Comparison of ENCODE assay signal across 8 mouse cellular contexts in the genomic region with DNA sequence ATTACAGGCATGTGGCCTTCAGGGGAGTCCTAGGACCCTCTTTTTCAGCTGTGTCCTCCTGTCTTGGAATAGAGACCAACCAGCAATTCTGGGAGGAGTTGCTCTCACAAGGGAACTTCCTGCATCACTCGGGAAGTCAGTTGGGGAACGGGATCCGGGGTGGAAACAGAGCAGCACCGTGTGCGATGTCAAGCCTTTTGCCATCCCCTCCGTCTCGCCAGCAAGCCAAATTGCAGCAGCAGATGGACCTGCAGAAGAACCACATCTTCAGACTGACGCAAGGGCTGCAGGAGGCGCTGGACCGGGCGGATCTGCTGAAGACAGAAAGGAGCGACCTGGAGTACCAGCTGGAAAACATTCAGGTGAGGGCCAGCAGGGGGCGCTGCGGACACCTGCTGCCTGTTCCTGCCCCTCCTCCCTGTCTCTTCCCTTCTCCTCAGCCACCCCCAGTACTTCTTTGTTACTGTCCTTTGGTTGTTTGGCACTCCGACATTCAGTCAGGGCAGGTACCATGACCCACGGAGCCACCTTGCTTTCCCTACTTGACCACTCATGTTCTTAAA. TPM values are rescaled to one million over a fixed set of nuclear protein-coding genes. Genes with fewer than 3 reads are reported as not detected.
DNase-seq lines count a peak whose midpoint lies in the region; ATAC-seq and TF ChIP-seq lines count a peak whose summit lies in the region.

No protein-coding gene starts in this region.

- H3K4me3 ChIP-seq in bone marrow macrophage, adult 2 months (ENCODE audit: insufficient read depth, low read length): no peak overlapping the region
- H3K4me3 ChIP-seq in intestine, postnatal 0 days (ENCODE audit: low read depth, low read length): no peak overlapping the region
- no peak overlapping the region for H3K4me3 ChIP-seq in midbrain, embryonic 13.5 days (replicated peaks)

- H3K4me2 ChIP-seq in intestine, postnatal 0 days (replicated peaks; ENCODE audit: low read depth): no peak overlapping the region
- H3K4me2 ChIP-seq in midbrain, embryonic 13.5 days (replicated peaks): no peak overlapping the region

- peaks cover 17% of the 10 kb centered on the region for H3K4me1 ChIP-seq in bone marrow macrophage, adult 2 months (ENCODE audit: control insufficient read depth, insufficient read depth, low read length)
- 0 out of 2 replicates have a peak, but pooled peaks cover 6% of the 10 kb centered on the region for H3K4me1 ChIP-seq in intestine, postnatal 0 days (replicated peaks; ENCODE audit: control insufficient read depth, insufficient read depth, low read length)
- 0 out of 2 replicates have a peak, but pooled peaks cover 5% of the 10 kb centered on the region for H3K4me1 ChIP-seq in midbrain, embryonic 13.5 days (replicated peaks)

- H3K27ac ChIP-seq in bone marrow macrophage, adult 2 months (ENCODE audit: insufficient read depth, low read depth, low read length): no peak overlapping the region
- no peak overlapping the region for H3K27ac ChIP-seq in intestine, postnatal 0 days (ENCODE audit: low read depth, low read length)
- peak overlapping the region; percentile 7; the same call in 1 of the 2 replicates for H3K27ac ChIP-seq in midbrain, embryonic 13.5 days

- TF ChIP-seq CTCF in bone marrow macrophage, adult 2 months (IDR thresholded peaks at IDR 0.05; ENCODE audit: low read depth, low read length): peak; percentile 54
- peak; percentile 81 for TF ChIP-seq CTCF in intestine, postnatal 0 days (IDR thresholded peaks at IDR 0.05; ENCODE audit: low read depth)

- 0 out of 2 replicates have a peak, but pooled peaks have one; percentile 22 for ATAC-seq in frontal cortex, adult (ENCODE audit: low TSS enrichment)
- no peak for ATAC-seq in intestine, postnatal 0 days
- ATAC-seq in midbrain, embryonic 13.5 days: no peak

- no peaks in the 10 kb centered on the region for H3K9me3 ChIP-seq in intestine, postnatal 0 days (ENCODE audit: control insufficient read depth)
- H3K9me3 ChIP-seq in midbrain, embryonic 13.5 days: no peaks in the 10 kb centered on the region

- TF ChIP-seq POLR2A in bone marrow macrophage, adult 2 months (IDR thresholded peaks at IDR 0.05; ENCODE audit: borderline replicate concordance, low read depth, low read length): no peak

- no peak for DNase-seq in frontal cortex, postnatal 10 days (ENCODE audit: low spot score in 2 of 2)
- DNase-seq in A20 (ENCODE audit: low read depth, low spot score): peak; percentile 35
- DNase-seq in urinary bladder, postnatal 14 days (ENCODE audit: low spot score): no peak
- no peak for DNase-seq in heart, adult 8-10 months (ENCODE audit: low spot score)

- H3K9ac ChIP-seq in intestine, postnatal 0 days (ENCODE audit: low read depth, low read length): no peak overlapping the region
- H3K9ac ChIP-seq in midbrain, embryonic 13.5 days (replicated peaks): no peak overlapping the region

- H3K27me3 ChIP-seq in intestine, postnatal 0 days (replicated peaks; ENCODE audit: control insufficient read depth, insufficient read depth, low read length): no peaks in the 10 kb centered on the region
- no peaks in the 10 kb centered on the region for H3K27me3 ChIP-seq in midbrain, embryonic 13.5 days

- H3K36me3 ChIP-seq in intestine, postnatal 0 days (ENCODE audit: control insufficient read depth, insufficient read depth): peaks cover 12% of the 10 kb centered on the region; the same call in 1 of the 2 replicates
- peaks cover 26% of the 10 kb centered on the region; the same call in 1 of the 2 replicates for H3K36me3 ChIP-seq in midbrain, embryonic 13.5 days

- WGBS in intestine, postnatal 0 days: 66% methylated on average over 16 of the region's 16 CpGs
- WGBS in midbrain, embryonic 13.5 days: 58% methylated on average over 16 of the region's 16 CpGs

RNA-seq across cellular contexts. Expression of gene Prkab1, which starts 45.1 kb away (rescaled TPM):
- polyA plus RNA-seq in bone marrow macrophage, adult 2 months (2012; ENCODE audit: insufficient read depth, insufficient read length, missing spikeins): 26.7 and 30.9 TPM in 2 replicates
- 77.8 and 80.6 TPM in 2 replicates for polyA plus RNA-seq in intestine, postnatal 0 days (2015; fragmentation: Nextera tagmentation; extraction: Ambion mirVana)
- 54.7 and 55.5 TPM in 2 replicates for polyA plus RNA-seq in midbrain, embryonic 13.5 days (2015; fragmentation: Nextera tagmentation; extraction: Ambion mirVana)
- 10 to 100 TPM; 43.4 to 62.6 (median 47.1) TPM for total RNA-seq in heart, adult 8-10 months (2022)
